Mouse (Mus musculus) ES-E14 (cell line): ENCODE results near the gene Gramd1b.

ENCODE experiments used
- CHD2 ChIP-seq: IDR thresholded peaks from 2 replicates; pipeline ENCODE4 v1.6.1; 2014; ENCODE audit warnings: mild to moderate bottlenecking, low read depth, low read length, inconsistent platforms
- MAFK ChIP-seq: IDR thresholded peaks from 2 replicates; pipeline ENCODE4 v1.6.1; 2014; ENCODE audit warnings: mild to moderate bottlenecking, low read depth, low read length, inconsistent platforms; ENCODE audit not compliant: insufficient read depth

DNA sequence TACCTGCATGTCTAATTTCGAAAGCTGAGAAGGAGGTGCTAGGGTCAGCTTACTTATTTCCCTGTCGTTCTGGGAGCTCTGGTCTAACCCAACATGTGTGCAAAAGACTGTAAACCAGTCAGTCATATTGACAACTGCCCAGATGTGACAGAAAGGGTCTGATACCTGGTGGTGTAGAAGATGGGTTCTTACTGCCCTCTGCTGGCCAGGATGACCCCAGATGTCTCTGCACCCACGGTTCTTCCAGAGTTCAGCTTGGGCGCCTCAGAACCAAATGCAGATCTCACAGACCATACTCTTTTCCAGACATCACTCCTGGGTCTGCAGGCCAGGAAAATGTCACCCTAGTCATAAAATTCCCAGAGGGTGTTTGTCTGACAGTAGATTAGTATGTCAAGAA is 51.9 kb downstream of the Gramd1b start:
- TF ChIP-seq MAFK: no peak
- TF ChIP-seq CHD2: no peak
